Mouse (Mus musculus): ENCODE measurements at regions not wholly inside any gene's neighbourhood (a gene's known extent, or its start where the extent isn't known, plus 50 kb on each side); places are given as distances from the start of the nearest gene placed in this dataset.

DNA sequence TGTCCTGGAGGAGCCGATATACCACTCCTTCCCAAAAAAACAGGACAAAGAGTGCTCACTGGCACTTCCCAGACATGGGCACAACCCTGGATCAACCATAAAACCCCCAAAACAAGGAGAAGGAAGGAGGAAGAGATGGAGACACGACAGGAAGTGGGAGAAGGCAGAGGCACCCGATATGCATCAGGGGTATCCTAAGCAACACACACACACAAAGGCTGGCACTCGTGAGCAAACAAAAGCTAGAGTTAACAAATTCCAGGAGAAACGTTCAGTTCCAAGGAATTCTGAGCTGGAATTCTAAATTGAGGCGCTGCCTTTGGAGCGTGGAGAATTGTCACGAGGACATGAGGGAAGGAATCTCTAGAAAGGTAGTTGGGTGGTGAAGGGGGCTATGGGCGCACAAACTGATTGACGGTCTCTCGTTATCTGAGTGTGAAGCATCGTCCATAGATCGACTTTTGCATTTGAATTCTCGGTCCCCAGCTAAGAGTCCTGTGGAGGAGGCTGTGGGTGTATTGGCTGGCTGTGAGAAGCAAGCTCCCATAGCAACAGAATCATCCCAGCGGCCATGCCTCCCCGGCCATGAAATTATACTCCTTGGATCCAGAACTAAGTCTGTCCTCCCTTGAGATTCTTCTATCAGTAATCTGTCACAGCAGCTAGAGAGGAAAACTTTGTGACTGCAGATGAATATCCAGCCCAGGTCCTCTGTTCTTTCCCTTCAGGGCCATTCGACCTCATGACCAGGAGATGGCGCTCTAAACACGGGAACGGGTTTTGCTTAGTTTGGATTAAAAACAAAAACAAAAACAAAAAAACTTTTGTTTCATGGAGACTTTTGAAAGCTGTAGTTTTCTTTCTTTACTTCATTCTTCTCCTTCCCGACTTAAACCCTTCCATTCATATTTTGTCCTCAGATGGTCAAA lies 69.4 kb upstream of the Ptpn13 start:
- Histone ChIP-seq H3K9ac (replicated peaks; ENCODE audit: low read length, poor library complexity, severe bottlenecking) (no peak overlapping the region), H3K4me3 (ENCODE audit: low read depth, low read length) (peak overlapping the region; percentile 15; the same call in 1 of the 2 replicates), H3K27ac (ENCODE audit: low read depth, low read length) (no peak overlapping the region), H3K9me3 (ENCODE audit: low read length) (no peaks in the 10 kb centered on the region), H3K36me3 (ENCODE audit: insufficient read depth, low read length) (no peaks in the 10 kb centered on the region), H3K4me2 (ENCODE audit: low read depth, low read length, poor library complexity, severe bottlenecking) (peak overlapping the region; percentile 48), H3K4me1 (ENCODE audit: insufficient read depth, low read length) (peaks cover 3% of the 10 kb centered on the region; the same call in 1 of the 2 replicates), H3K27me3 (ENCODE audit: insufficient read depth, low read length) (no peaks in the 10 kb centered on the region)
- TF ChIP-seq CTCF (IDR thresholded peaks at IDR 0.05): peak; percentile 92
- WGBS: 13% methylated on average over 21 of the region's 21 CpGs
- DNase-seq (ENCODE audit: low spot score) (peak; percentile 75), ATAC-seq (ENCODE audit: low FRiP score) (no peak)

DNA sequence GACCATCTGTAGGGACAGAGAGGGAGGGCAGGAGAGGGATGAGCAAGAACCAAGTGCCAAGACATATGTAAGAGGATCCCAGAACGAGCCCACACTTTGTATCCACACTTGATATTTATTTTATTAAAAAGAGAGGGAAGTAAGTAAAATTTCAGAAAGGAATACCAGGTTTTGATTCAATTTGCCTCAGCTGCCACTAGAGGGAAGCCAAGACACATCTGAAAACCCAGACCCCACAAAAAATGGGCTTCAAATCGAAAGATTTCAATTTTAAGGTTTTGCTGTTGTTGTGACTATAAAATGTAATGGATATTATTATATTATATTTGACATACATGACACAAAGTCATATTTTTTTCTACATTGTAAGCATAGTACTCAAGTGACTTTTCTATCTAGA lies 81.1 kb upstream of the Ptpn13 start:
- no peak for ATAC-seq (ENCODE audit: low FRiP score)
- Histone ChIP-seq H3K4me2 (ENCODE audit: low read depth, low read length, poor library complexity, severe bottlenecking) (no peak overlapping the region), H3K4me3 (ENCODE audit: low read depth, low read length) (no peak overlapping the region), H3K4me1 (ENCODE audit: insufficient read depth, low read length) (0 out of 2 replicates have a peak, but pooled peaks cover 3% of the 10 kb centered on the region), H3K27me3 (ENCODE audit: insufficient read depth, low read length) (no peaks in the 10 kb centered on the region), H3K27ac (ENCODE audit: low read depth, low read length) (no peak overlapping the region), H3K9me3 (ENCODE audit: low read length) (no peaks in the 10 kb centered on the region), H3K9ac (replicated peaks; ENCODE audit: low read length, poor library complexity, severe bottlenecking) (no peak overlapping the region), H3K36me3 (ENCODE audit: insufficient read depth, low read length) (no peaks in the 10 kb centered on the region)
- DNase-seq (ENCODE audit: low spot score): peak; percentile 63
- 20% methylated on average over 2 of the region's 2 CpGs for WGBS
- peak; percentile 88 for TF ChIP-seq CTCF (IDR thresholded peaks at IDR 0.05)

DNA sequence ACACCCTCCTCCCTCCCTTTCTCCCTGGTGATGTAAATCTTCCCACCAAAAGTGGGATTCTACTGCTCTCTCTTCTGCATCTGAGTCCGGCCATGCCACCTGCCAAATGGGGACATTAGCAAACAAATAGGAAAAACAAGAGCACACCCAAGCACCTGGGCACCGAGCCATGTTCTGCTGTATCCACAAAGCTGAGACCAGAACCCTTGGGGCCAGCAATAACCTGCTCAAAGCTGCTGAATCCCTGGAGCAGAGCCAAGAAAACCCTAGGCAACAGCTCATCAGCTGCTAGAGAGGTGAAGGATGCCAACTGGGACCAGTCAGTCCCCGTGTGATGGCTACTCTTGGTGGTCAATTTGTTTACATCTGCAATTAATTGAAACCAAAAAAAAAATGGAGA lies 83.5 kb upstream of the Ptpn13 start:
- Histone ChIP-seq H3K36me3 (ENCODE audit: insufficient read depth, low read length) (no peaks in the 10 kb centered on the region), H3K9ac (replicated peaks; ENCODE audit: low read length, poor library complexity, severe bottlenecking) (no peak overlapping the region), H3K4me1 (ENCODE audit: insufficient read depth, low read length) (peaks cover 7% of the 10 kb centered on the region), H3K27ac (ENCODE audit: low read depth, low read length) (no peak overlapping the region), H3K4me3 (ENCODE audit: low read depth, low read length) (no peak overlapping the region), H3K4me2 (ENCODE audit: low read depth, low read length, poor library complexity, severe bottlenecking) (no peak overlapping the region), H3K27me3 (ENCODE audit: insufficient read depth, low read length) (no peaks in the 10 kb centered on the region), H3K9me3 (ENCODE audit: low read length) (no peaks in the 10 kb centered on the region)
- WGBS: 37% methylated on average over 3 of the region's 3 CpGs
- DNase-seq (ENCODE audit: low spot score) (peak; percentile 90), ATAC-seq (ENCODE audit: low FRiP score) (peak; percentile 56)
- no peak for TF ChIP-seq CTCF (IDR thresholded peaks at IDR 0.05)

DNA sequence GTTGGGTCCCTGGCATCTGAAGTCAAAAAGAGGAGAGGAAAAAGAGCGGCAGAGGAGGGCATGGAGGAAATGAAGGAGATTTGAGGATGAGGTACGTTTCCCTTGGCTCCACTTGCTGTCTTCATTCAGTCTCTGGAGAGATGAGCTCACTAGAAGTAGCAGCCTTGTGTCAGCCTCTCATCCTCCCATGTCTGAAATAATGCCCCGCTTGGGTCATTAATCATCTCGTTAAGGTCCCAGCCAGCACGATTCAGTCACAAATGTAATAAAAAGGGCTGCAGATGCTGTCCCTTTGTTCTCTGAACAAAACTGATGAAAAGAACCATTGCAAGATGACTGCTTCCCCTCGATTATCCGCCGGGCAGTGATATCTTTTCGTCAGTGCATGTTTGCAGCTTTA lies 84.4 kb upstream of the Ptpn13 start:
- no peak overlapping the region for H3K27ac ChIP-seq (ENCODE audit: low read depth, low read length)
- TF ChIP-seq CTCF (IDR thresholded peaks at IDR 0.05): no peak
- WGBS: 35% methylated on average over 9 of the region's 9 CpGs
- no peaks in the 10 kb centered on the region for H3K9me3 ChIP-seq (ENCODE audit: low read length)
- H3K27me3 ChIP-seq (ENCODE audit: insufficient read depth, low read length): no peaks in the 10 kb centered on the region
- no peak overlapping the region for H3K4me3 ChIP-seq (ENCODE audit: low read depth, low read length)
- H3K36me3 ChIP-seq (ENCODE audit: insufficient read depth, low read length): no peaks in the 10 kb centered on the region
- peaks cover 14% of the 10 kb centered on the region for H3K4me1 ChIP-seq (ENCODE audit: insufficient read depth, low read length)
- DNase-seq (ENCODE audit: low spot score) (no peak), ATAC-seq (ENCODE audit: low FRiP score) (no peak)
- H3K9ac ChIP-seq (replicated peaks; ENCODE audit: low read length, poor library complexity, severe bottlenecking): no peak overlapping the region
- H3K4me2 ChIP-seq (ENCODE audit: low read depth, low read length, poor library complexity, severe bottlenecking): no peak overlapping the region

DNA sequence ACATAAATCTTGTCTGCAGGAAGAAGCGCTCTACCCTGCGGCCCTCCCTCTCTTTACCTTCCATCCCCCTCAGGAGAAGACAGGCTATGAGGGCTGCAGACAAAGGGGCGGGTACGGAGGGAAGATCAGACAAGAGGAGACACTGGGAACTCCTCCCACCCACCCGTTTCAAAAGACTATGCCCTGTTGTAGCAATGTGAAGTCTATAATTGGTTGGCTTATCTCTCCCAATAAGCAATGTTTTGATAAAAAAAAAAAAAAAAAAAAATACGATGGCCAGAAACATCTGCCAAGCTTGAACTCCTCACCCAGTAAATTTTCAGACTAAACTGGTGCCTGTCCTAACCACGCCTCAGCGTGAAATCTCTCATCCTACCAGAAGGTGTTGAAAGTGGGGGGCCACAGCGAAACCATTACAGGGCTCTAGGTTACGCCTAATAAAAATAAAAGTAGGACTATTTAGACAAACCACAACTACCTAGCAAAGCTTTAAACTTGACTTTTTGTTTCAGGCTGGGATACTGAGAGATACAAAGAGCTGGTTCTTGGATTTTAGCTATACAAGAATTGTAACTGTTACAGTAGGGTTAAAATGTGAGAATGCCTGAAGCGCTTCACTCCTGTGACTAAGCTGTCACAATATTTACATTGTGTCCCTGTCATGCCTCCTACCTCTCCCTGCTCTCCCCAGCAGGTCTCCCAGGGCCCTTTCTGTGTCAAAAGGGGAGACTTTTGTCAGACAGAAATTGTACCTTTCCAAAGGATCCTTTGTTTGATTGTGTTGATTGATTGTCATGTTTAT lies 88.1 kb upstream of the Ptpn13 start:
- ATAC-seq (ENCODE audit: low FRiP score) (no peak), DNase-seq (ENCODE audit: low spot score) (no peak)
- 23% methylated on average over 11 of the region's 11 CpGs for WGBS
- Histone ChIP-seq H3K9me3 (ENCODE audit: low read length) (no peaks in the 10 kb centered on the region), H3K27ac (ENCODE audit: low read depth, low read length) (no peak overlapping the region), H3K4me2 (ENCODE audit: low read depth, low read length, poor library complexity, severe bottlenecking) (peak overlapping the region; percentile 32), H3K4me1 (ENCODE audit: insufficient read depth, low read length) (peaks cover 14% of the 10 kb centered on the region), H3K27me3 (ENCODE audit: insufficient read depth, low read length) (no peaks in the 10 kb centered on the region), H3K4me3 (ENCODE audit: low read depth, low read length) (no peak overlapping the region), H3K9ac (replicated peaks; ENCODE audit: low read length, poor library complexity, severe bottlenecking) (no peak overlapping the region), H3K36me3 (ENCODE audit: insufficient read depth, low read length) (no peaks in the 10 kb centered on the region)
- no peak for TF ChIP-seq CTCF (IDR thresholded peaks at IDR 0.05)
